Mouse (Mus musculus) left cerebral cortex, adult 8-10 months (tissue): ENCODE results near the gene Gulp1. TPM values are rescaled to one million over a fixed set of nuclear protein-coding genes. Genes with fewer than 3 reads are reported as not detected.
A peak's percentile ranks its signal among the peaks of the same experiment; 100 is the strongest.

Experiments used
- DNase-seq, 2 experiments: peaks; one replicate each; pipeline ENCODE4 v3.0.0; 2022; ENCODE audit warnings: low spot score in 2 of 2
- total RNA-seq, 4 experiments: library from RNA; stranded (reverse); gene quantifications; 2 replicates each; pipeline ENCODE4 v1.2.4; 2022

Gene Gulp1
- 1 to 10 TPM; 4.1 to 9.4 (median 8.2) TPM for total RNA-seq

DNA sequence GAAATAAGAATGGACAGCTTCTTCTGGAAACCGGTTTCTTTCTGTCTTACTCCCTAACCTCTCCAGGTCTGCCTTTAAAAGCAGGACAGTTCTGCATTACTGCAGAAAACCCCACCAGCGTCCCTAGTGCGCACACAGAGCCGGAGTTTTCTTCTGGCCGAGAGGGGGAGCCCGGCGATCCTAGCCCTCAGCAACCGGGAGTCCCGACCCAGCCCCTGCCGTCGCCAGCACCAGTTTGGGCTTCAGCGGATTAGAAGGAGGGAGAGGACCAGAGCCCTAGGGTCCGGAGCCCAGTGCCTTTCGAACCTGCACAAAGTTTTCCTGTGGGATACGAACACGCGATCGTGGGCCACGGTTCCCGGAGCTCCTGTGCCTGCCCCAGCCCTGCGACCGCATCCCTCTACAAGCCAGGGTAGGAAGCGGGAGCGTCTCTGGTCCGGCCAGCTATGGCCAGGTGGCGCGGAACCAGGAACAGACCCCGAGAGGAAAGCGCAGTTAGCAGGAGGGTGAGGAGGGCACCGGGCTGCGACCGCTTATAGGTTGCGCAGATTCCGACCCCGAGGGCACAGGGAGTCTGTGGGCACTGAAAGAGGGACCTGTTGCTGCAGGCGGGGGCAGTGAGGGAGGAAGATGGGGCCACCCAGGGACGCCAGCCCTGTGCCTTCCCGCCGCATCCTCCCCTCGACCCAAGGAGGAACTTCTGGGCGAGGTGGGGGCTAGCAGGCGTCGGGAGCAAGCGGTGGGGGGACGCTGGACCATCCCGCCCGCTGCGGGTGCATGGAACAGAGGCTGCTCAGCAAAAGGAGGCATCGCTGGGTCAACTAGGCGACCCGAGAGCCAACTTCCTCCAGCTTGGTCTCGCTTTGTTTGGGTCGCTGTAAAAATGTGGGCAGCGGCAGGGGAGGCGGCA is at the start of gene Gulp1:
Gene Gulp1 (plus strand): TSS at position 51 of the 910 bp plus-strand sequence.
- DNase-seq = peak; percentile 8 to 40

DNA sequence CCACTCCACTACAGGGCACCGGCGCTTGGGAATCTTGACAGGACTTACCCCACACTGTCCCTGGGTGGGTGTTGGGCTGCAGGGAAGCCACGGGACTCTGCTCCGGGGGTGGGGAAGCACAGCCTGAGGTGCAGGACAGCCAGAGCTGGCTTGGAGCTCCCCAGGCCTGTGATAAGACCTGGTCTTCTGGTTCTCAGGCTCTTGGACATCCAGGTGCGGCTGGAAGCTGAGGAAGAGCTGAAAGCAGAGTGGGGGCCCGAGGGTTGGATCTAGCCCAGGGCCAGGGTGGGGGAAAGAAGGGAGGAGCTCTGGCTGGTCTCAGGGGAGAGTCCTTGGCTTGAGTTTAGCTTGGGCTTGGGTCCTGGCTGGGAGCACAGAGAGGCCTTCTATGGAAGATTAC is 1.1 kb upstream of the Gulp1 start:
- DNase-seq = no peak

DNA sequence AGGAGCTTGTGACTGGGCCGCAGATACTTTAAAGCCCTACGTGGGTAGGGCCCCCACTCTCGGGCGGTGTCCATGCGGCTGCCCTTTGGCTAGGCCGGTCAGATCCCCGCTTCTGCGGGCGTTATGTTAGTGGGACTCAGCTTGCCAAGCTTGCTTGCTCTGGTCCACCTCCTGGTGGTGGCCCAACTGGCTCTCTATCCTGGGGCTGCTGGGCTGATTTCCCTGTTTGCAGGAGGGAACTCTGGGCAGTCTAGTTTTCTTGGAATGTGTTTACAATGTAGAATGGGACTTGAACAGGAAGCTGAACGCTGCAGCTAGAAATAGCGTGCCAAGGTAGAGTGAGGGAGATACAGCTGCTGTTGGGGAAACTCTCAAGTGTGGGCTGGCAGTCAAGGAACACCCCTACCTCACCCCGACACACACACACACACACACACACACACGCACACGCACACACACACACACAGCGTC is 1.1 kb downstream of the Gulp1 start:
- peak; percentile 7 to 12 for DNase-seq

DNA sequence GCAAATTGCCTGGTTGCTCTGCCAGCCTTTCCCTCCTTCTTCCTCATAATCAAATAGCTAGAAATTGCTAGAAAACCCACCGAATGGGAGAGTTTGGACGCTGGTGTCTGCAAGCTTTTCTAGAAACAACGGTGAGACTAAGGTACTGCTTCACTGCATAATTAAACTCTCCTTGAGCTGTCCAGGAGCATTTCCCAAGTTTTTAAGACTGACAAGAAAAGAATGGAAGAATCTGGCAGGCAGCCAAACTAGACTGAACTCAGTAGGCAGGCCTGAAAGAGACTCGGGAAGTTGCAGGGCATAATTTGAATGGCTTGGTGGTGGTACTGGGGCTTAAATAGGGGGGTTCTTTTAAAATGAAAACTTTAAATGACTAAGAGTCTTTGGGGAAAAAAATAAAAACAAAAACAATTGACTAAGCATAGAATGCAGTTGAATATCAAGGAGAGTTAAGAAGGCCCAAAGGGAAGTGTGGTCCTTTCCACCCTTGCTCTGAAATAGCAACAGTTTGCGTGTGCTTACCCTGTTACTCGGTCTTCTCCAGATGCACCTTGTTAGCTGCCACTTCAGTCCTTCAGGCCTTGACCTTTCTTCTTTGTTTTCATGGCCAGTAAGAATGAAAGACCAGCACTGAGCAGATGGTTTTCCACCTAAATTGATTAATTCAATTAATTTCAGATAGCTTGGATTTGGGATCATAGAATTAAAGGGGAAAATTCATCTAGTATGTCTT is 2.0 kb downstream of the Gulp1 start:
- no peak for DNase-seq

DNA sequence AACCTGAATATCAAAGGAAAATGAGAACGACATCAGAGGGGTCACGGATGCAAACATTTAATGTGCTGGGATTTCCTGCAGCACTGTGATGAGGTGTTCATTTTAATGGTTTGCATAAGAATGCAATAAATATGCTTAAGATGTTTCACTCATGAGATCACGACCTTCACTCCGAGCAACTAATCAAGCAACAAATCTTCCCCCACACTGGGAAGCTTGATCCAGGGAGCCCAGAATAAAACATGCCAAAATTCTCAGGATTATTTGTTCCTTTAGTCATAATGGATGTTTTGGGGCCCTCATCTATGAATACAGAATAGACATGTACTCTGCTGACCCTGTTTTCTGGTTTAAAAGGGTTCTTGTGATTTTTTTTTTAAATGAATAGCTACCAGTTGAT is 16.1 kb downstream of the Gulp1 start:
- DNase-seq = no peak

DNA sequence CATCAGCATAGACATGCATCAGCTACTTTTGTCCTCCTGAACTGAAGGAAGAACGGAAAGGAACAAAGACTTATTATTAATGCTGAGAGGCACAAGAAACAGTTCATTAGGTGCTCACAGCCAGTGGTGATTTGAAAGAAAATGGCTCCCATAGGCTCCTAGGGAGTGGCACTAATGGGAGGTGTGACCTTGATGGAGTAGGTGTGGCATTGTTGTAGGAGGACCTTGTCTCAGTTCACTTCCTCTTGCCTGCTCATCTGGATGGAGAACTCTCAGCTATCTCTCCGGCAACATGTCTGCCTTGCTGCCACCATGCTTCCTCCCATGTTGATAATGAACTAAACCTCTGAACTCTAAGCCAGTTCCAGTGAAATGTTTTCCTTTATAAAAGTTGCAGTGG is 17.0 kb downstream of the Gulp1 start:
- DNase-seq = no peak

DNA sequence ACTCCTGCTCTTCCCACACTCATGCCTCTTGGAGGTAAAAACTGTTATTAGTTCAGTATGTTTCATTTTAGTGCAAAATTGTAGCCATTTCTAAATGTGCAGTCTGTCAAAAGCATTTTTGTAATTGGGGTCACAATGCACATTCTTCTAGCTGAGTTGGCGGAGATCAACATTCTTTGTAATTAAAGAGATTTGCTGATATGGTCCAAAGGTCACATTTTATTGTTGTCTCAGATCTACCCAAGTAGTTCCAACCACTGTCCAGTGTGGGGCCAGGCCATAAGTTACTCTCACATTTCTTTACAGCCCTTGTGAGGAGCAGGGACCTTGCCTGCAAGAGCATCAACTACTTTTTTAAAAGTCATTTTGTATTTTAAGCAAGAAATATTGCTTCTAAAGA is 24.7 kb downstream of the Gulp1 start:
- no peak for DNase-seq

DNA sequence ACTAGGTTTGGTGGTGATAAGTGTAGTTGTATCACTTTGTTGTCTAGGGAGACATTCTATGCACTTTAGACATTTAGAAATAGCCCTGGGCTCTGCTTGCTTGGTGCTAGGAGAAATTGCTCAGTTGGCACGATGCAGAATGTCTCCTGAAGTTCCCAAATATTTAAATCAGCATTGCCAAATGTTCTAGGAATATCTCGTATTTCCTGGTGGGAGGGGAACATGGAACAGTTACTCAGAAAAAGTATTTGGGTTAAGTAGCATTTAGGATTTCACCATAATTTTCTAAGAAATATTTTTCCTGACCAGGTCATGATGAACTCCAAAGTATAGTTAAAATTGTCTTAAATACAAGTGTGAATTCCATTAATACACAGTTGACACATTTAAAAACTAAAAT is 25.3 kb downstream of the Gulp1 start:
- no peak for DNase-seq

DNA sequence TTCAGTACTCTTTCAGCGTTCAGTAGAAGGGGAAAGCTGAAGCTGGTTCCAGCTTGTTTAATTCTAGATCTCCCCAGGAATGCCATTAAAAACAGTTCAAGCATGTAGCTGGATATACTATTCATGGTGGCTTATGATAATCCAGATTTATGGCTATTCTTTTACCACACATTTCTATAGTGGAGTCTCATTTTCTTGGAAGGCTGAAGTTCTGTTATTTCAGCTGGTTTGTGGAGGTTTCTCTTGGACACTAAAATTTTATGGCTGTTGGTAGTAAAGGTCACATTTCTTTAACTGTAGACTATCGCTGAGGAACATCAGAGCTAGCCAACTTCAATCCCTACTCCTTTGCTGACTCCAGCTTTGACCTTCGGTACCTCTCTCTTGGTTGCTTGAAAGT is 29.1 kb downstream of the Gulp1 start:
- no peak for DNase-seq

DNA sequence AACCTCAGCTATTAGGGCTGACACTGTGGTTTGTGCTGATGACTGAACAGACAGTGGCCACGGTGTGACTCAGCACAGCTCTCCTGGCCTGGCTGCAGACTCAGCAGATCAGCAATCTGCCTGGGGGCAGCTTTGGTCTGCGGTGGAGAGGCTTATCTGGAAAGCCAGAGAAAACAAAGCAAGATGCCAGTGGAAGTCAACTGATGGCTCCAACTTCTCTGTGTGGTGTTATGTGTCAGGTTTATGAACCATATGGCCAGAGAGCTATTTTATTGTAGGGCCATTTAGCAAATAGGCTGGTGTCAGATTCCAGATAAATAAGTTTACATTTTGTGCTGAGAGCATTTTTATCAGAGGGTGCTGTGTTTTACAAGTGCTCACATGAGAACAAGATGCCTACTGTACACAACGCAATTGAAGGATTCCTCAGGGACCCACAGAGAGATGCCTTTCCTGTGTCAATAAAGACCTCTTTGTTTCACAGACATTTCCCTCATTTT is 33.6 kb downstream of the Gulp1 start:
- DNase-seq = no peak

DNA sequence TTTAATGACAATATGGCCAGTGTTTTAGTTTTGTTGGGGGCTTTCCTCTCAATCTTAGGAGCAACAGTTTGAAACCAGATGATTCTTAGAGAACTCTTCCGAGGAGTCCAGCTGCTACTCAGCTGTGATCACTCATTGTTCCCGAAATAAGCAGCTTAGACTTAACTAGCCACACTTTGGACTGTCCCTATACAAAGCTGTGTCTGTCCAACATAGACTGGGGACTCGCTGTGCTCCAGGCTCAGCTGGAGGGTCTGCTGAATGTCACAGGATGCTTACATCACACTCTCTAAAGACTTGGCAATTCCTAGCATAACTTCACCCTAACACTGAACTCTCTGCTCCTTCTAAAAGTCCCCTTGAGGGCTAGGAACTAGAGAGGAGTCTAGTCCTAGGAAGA is 40.4 kb downstream of the Gulp1 start:
- DNase-seq = no peak

DNA sequence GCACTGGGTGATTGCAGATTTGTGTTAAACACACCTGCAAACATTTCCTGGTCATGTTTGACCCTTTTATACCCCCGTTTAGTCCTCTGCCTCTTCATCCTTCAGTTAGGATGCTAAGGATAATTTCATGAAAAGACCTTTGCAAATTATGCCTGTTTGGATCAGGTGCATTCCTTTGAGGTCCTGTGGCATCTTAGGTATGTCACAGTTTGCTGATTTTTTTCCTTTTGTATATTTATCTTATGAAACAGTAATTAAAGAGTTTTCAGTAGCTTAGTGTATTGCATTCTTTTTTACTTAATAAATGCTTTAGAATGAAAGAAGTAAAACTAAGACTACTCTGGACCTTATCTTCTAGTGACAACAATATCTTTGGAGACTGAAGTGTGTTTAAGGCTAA is 41.8 kb downstream of the Gulp1 start:
- DNase-seq = no peak

DNA sequence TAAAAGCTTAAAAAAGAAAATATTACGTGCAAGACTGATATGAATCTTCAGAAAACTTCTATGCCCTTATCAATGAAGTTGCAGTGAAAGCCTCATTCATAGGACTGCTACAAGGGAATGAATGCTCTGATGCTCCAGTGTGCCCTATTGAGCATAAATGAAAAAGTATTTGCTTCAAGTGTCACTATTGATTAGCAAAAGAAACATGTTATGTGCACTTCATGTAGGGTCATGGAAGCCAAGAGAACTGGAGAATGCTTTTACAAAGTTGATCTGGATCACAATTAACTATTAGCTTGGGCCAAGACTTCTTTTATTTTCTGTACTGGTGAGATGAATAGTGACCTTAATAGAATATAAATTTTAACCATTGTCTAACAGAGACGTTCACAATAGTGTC is 47.0 kb downstream of the Gulp1 start:
- DNase-seq = no peak

DNA sequence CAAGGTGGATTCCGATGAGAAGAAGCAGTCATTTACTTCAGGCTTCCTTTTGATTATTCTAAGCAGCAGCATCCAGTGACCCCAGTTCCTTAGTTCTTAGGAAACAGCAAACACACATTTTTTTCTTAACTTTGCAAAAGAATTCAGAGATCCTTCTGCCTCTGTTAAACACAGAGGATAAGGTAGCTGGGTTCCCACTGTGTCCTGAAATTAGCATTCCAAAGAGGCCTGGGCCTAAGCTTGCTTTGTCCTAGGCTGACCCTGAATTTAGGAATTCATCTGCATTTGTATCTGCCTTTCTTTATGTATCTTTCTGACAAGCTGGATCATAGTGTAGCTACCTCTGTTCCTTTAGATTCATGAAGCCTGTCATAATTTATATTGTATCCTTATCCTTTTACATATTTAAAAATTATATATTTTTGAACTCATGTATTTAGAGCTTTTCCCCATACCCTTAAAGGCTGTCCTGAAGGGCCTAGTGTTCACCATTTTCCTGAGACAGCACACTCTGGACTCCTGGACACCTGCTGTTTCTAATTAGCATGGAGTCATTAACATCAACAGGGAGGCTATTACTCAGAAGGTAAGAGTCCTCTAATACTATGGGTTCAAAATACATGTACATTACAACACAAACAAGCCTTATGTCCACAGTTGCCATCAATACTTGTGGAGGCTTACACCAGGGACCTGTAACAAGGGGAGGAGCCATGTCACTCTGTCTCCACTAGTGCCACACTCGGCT is 62.2 kb downstream of the Gulp1 start:
- DNase-seq = no peak

DNA sequence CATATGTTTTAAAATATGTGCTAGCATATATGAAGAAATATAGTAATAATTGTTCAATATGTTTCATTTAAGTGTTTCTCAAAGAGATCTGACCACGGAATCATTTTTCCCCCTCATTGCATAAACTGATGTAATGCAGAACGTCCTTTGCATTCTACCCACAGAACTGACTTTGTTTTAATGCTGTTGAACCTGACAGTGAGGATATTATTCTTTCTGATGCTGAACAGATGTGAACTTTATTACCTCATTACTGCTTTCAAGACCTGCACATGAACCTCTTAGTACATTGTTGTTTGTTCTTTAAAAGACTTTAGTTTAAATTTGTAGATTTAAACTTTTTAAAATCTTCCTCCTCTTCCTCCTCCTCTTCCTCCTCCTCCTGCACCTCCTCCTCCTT is 67.4 kb downstream of the Gulp1 start:
- no peak for DNase-seq

DNA sequence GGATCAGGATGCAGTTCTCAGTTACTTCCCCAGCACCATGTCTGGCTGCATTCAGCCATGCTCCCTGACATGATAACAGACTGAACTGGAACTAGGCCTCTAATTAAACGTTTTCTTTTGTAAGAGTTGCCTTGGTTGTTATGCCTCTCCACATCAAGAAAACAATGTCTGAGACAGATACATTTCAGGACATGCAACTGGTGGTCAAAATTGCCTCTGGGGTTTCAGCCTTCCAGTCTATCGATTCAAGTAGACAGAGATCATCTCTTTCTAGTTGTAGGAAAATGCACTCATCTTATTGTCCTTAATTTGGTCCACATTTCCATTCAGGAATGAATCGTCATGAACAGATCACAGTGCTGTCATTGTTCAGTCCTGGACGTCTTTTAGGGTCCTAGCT is 83.2 kb downstream of the Gulp1 start:
- DNase-seq = no peak

DNA sequence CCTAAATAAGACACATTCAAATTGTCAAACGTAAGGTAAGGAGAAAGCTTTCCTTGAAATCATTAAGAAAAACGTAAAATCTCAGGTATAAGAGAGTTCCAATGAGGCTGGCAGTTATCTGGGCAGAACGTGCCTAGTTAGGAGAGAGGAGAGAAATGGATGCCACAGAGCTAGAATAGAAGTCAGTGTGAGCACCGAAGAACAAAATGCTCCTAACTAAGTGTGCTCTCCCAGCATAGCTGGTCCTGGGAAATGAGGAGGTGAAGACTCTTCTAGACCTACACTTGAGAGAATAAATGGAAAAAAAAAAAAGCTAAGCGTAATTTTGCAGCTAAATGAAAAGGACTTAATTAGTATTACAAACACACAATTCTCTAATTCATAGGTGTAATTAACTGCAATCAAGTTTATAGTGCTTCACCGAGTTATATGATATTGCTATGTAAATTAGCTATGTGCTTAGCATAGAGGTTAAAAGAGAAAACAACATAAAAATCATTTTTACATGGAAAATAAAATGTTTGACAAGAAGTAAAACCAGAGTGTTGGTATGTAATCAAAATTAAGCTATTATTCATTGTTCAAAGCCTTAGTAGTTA is 94.5 kb downstream of the Gulp1 start:
- no peak for DNase-seq

DNA sequence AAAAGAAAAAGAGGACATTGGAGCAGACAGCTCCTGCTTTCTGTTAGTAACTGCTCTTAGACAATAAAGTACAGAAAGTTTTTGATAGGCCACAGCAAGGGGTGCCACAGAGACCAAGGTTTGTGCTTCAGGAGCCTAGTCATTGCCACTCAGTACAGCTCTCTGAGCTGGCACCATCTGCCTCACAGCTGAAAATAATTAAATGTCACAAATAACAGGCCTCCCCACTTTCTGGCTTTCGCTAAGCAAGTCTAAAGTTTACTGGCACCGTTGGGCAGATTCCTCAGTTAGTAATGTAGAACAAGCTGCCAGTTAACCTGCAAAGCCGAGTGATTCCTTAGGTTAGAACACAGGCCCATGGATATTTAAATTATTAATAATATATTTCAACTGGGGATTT is 127.7 kb downstream of the Gulp1 start:
- no peak for DNase-seq

DNA sequence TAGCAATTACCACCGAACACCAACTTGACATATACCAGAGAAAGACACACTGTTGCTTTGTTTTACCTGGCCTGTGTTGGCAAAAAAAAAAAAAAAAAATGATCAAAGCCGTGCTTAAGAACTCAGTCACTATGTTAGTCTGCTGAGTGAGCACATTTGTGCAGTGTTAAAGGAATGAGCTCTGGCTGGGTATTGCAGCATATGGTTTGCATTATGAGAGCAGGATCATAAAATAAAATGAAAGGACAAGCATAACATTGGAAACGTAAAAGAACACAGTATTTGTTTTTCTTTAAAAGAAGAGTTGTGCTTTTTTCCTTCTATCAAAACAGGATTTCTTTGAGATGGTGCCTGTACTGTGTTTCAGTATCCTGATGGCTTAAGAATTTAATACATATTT is 128.1 kb downstream of the Gulp1 start:
- DNase-seq = no peak

DNA sequence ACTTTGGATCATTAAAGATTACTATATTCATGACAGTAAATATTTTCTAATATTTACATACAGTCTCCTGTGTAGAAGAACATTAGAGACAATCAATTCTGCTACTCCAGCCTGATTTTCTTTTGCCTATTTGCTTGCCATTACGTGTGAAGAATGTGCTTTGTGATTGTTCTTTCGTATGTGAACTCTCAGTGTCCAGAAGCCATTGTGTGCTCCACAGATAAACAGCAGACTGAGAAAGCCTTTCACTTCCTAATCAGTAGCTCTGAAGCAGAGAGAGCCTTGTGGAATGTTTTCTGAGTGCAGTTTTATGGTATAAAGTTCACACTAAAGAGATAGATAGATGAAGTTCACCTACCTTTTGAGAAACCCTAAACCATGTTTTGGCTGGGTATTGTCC is 131.2 kb downstream of the Gulp1 start:
- no peak for DNase-seq

DNA sequence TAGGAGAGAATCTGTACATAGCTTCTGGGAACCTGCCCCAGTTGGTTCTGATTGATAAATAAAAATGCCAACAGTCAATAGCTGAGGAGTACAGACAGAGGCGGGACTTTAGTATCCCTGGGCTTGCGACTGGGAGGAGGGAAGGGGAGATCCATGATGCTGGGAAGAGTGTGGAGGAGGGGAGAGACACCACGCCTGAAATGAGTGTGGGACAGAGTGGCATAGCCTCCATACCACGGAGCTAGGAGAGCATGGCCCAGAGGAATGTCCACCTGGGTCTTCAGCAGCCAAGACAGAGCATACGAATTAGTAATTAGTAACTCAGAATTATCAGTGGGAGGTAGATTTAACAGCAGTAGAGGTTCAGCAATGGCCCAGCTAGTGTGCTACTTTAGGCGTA is 132.4 kb downstream of the Gulp1 start:
- no peak for DNase-seq
